Mouse (Mus musculus): Measurements from ENCODE around the gene Irf8. TPM values are rescaled to one million over a fixed set of nuclear protein-coding genes. Genes with fewer than 3 reads are reported as not detected.

The Irf8 gene
- polyA plus RNA-seq, 1 experiment from 2014 or later, result 18.7 TPM

- TF ChIP-seq CTCF (IDR thresholded peaks at IDR 0.05; ENCODE audit: low read depth) (no peak), EP300 (optimal IDR thresholded peaks at IDR 0.05) (no peak)
- 83% methylated on average over 9 of the region's 9 CpGs for WGBS
- DNase-seq (ENCODE audit: low spot score) (no peak), ATAC-seq (ENCODE audit: low FRiP score, low TSS enrichment) (no peak)
- H3K36me3 ChIP-seq (ENCODE audit: control insufficient read depth, insufficient read depth, low read length), result 0 out of 2 replicates have a peak, but pooled peaks cover 3% of the 10 kb centered on the region
- H3K4me2 ChIP-seq (replicated peaks; ENCODE audit: low read depth), result no peak overlapping the region
- H3K9ac ChIP-seq (ENCODE audit: low read length), result no peak overlapping the region
- no peaks in the 10 kb centered on the region for H3K27me3 ChIP-seq (ENCODE audit: control insufficient read depth, insufficient read depth, low read length)
- H3K4me1 ChIP-seq (replicated peaks; ENCODE audit: control insufficient read depth, insufficient read depth), result peaks cover 10% of the 10 kb centered on the region
- H3K4me3 ChIP-seq (ENCODE audit: low read depth, low read length), result no peak overlapping the region
- no peaks in the 10 kb centered on the region for H3K9me3 ChIP-seq (ENCODE audit: control insufficient read depth, low read length)
- H3K27ac ChIP-seq (replicated peaks), result no peak overlapping the region; the same call in 1 of the 2 replicates
Measured at GRCm38 (mm10) chr8:120750616-120751015, 14.5 kb downstream of the Irf8 start.

- no peaks in the 10 kb centered on the region for H3K27me3 ChIP-seq (ENCODE audit: control insufficient read depth, insufficient read depth, low read length)
- no peak for ATAC-seq (ENCODE audit: low FRiP score, low TSS enrichment)
- peak overlapping the region; percentile 32 for H3K4me2 ChIP-seq (replicated peaks; ENCODE audit: low read depth)
- WGBS, result 67% methylated on average over 21 of the region's 21 CpGs
- H3K4me3 ChIP-seq (ENCODE audit: low read depth, low read length), result no peak overlapping the region
- 0 out of 2 replicates have a peak overlapping the region, but pooled peaks have one; percentile 31 for H3K9ac ChIP-seq (ENCODE audit: low read length)
- H3K4me1 ChIP-seq (replicated peaks; ENCODE audit: control insufficient read depth, insufficient read depth), result peaks cover 10% of the 10 kb centered on the region
- DNase-seq (ENCODE audit: low spot score), result no peak
- 0 out of 2 replicates have a peak, but pooled peaks cover 3% of the 10 kb centered on the region for H3K36me3 ChIP-seq (ENCODE audit: control insufficient read depth, insufficient read depth, low read length)
- no peaks in the 10 kb centered on the region for H3K9me3 ChIP-seq (ENCODE audit: control insufficient read depth, low read length)
- TF ChIP-seq CTCF (IDR thresholded peaks at IDR 0.05; ENCODE audit: low read depth), result peak; percentile 22; the same call in 1 of the 2 replicates
- TF ChIP-seq EP300 (optimal IDR thresholded peaks at IDR 0.05), result no peak
- H3K27ac ChIP-seq (replicated peaks), result peak overlapping the region; percentile 49
Measured at GRCm38 (mm10) chr8:120751226-120752081, 15.3 kb downstream of the Irf8 start.

GRCm38 (mm10) chr8:120752082-120752452 is 15.9 kb downstream of the Irf8 start:
- WGBS, result 3% methylated on average over 12 of the region's 12 CpGs
- TF ChIP-seq CTCF (IDR thresholded peaks at IDR 0.05; ENCODE audit: low read depth), result no peak
- TF ChIP-seq EP300 (optimal IDR thresholded peaks at IDR 0.05), result no peak

GRCm38 (mm10) chr8:120753476-120753875 is 17.3 kb downstream of the Irf8 start:
- TF ChIP-seq CTCF (IDR thresholded peaks at IDR 0.05; ENCODE audit: low read depth) (no peak), EP300 (optimal IDR thresholded peaks at IDR 0.05) (no peak)
- Histone ChIP-seq H3K27me3 (ENCODE audit: control insufficient read depth, insufficient read depth, low read length) (no peaks in the 10 kb centered on the region), H3K9ac (ENCODE audit: low read length) (no peak overlapping the region), H3K9me3 (ENCODE audit: control insufficient read depth, low read length) (no peaks in the 10 kb centered on the region), H3K4me1 (replicated peaks; ENCODE audit: control insufficient read depth, insufficient read depth) (peaks cover 10% of the 10 kb centered on the region), H3K4me3 (ENCODE audit: low read depth, low read length) (no peak overlapping the region), H3K36me3 (ENCODE audit: control insufficient read depth, insufficient read depth, low read length) (0 out of 2 replicates have a peak, but pooled peaks cover 3% of the 10 kb centered on the region), H3K4me2 (replicated peaks; ENCODE audit: low read depth) (no peak overlapping the region), H3K27ac (replicated peaks) (no peak overlapping the region)
- WGBS, result 88% methylated on average over 22 of the region's 22 CpGs
- no peak for ATAC-seq (ENCODE audit: low FRiP score, low TSS enrichment)
- DNase-seq (ENCODE audit: low spot score), result no peak

More at GRCm38 (mm10) chr8:120752082-120752452, 15.9 kb downstream of the Irf8 start:
- Histone ChIP-seq H3K4me3 (ENCODE audit: low read depth, low read length) (no peak overlapping the region), H3K9me3 (ENCODE audit: control insufficient read depth, low read length) (no peaks in the 10 kb centered on the region), H3K4me1 (replicated peaks; ENCODE audit: control insufficient read depth, insufficient read depth) (peaks cover 10% of the 10 kb centered on the region), H3K27me3 (ENCODE audit: control insufficient read depth, insufficient read depth, low read length) (no peaks in the 10 kb centered on the region), H3K36me3 (ENCODE audit: control insufficient read depth, insufficient read depth, low read length) (0 out of 2 replicates have a peak, but pooled peaks cover 3% of the 10 kb centered on the region), H3K27ac (replicated peaks) (peak overlapping the region; percentile 49), H3K4me2 (replicated peaks; ENCODE audit: low read depth) (peak overlapping the region; percentile 32), H3K9ac (ENCODE audit: low read length) (no peak overlapping the region)
- peak; percentile 76 for ATAC-seq (ENCODE audit: low FRiP score, low TSS enrichment)
- peak; percentile 71 for DNase-seq (ENCODE audit: low spot score)

- 57% methylated on average over 19 of the region's 19 CpGs for WGBS
- no peak overlapping the region for H3K4me2 ChIP-seq (replicated peaks; ENCODE audit: low read depth)
- no peaks in the 10 kb centered on the region for H3K27me3 ChIP-seq (ENCODE audit: control insufficient read depth, insufficient read depth, low read length)
- no peaks in the 10 kb centered on the region for H3K9me3 ChIP-seq (ENCODE audit: control insufficient read depth, low read length)
- 0 out of 2 replicates have a peak, but pooled peaks cover 3% of the 10 kb centered on the region for H3K36me3 ChIP-seq (ENCODE audit: control insufficient read depth, insufficient read depth, low read length)
- H3K9ac ChIP-seq (ENCODE audit: low read length), result no peak overlapping the region
- DNase-seq (ENCODE audit: low spot score) (no peak), ATAC-seq (ENCODE audit: low FRiP score, low TSS enrichment) (no peak)
- H3K4me1 ChIP-seq (replicated peaks; ENCODE audit: control insufficient read depth, insufficient read depth), result peaks cover 10% of the 10 kb centered on the region
- no peak overlapping the region for H3K4me3 ChIP-seq (ENCODE audit: low read depth, low read length)
- no peak overlapping the region for H3K27ac ChIP-seq (replicated peaks)
- TF ChIP-seq EP300 (optimal IDR thresholded peaks at IDR 0.05) (no peak), CTCF (IDR thresholded peaks at IDR 0.05; ENCODE audit: low read depth) (no peak)
Measured at GRCm38 (mm10) chr8:120755306-120756297, 19.4 kb downstream of the Irf8 start.

Measured in stomach, postnatal 0 days (tissue).